Comparison of ENCODE assay signal across 30 mouse cellular contexts in the genomic region with DNA sequence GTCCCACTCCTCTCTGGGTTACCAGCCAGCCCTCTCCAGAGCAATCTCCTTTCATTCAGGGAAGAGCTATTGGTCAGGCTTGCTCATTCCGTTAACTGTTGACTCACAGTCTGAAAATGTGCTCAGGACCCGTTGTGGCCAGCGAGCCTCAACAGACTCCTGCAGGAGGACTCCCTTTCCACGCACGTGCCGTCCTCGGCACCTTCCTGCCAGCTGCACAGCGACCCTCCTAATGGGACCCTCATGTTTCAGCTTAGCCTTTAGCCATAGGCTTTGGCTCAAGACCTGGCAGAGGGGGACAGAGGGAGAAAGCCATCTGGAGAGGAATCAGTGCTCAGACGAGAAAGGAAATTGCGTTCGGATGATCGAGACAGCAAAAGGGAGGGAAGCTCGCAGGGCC. TPM values are rescaled to one million over a fixed set of nuclear protein-coding genes. Genes with fewer than 3 reads are reported as not detected.
DNase-seq lines count a peak whose midpoint lies in the region; ATAC-seq and TF ChIP-seq lines count a peak whose summit lies in the region.
"Had no signal": no experiment of that assay in that cellular context is flagged by ENCODE, and none has a peak within 500 bp of the region (broad histone marks: within the 10 kb centered on the region; RNA-seq: fewer than 3 reads in every experiment).

No protein-coding gene starts in this region.

- H3K36me3 ChIP-seq in hindbrain, embryonic 10.5 days = no peaks in the 10 kb centered on the region
- no peaks in the 10 kb centered on the region for H3K36me3 ChIP-seq in hindbrain, embryonic 13.5 days
- no peaks in the 10 kb centered on the region for H3K36me3 ChIP-seq in embryonic facial prominence, embryonic 10.5 days (replicated peaks)
- no peaks in the 10 kb centered on the region for H3K36me3 ChIP-seq in limb, embryonic 13.5 days
- no peaks in the 10 kb centered on the region for H3K36me3 ChIP-seq in stomach, postnatal 0 days (ENCODE audit: control insufficient read depth, insufficient read depth, low read length)
- H3K36me3 ChIP-seq: forebrain, embryonic 10.5 days; forebrain, embryonic 15.5 days; kidney, embryonic 15.5 days; liver, embryonic 13.5 days; neural tube, embryonic 15.5 days had no signal

- DNase-seq in hindbrain, embryonic 10.5 days (ENCODE audit: low spot score) = no peak
- no peak for DNase-seq in embryonic facial prominence, embryonic 10.5 days (ENCODE audit: low spot score)
- DNase-seq in stomach, postnatal 0 days (ENCODE audit: low spot score) = no peak
- no peak for DNase-seq in cerebellum, adult 9-11 months
- no peak for DNase-seq in kidney, postnatal 36 days
- no peak for DNase-seq in gastrocnemius, postnatal 4 days (ENCODE audit: low spot score in 2 of 2)
- DNase-seq: adrenal gland, postnatal 25 days; B cell, adult 2 months; cerebellum, adult 11-12 months; kidney, adult 18-20 months; kidney, postnatal 4 days; layer of hippocampus, postnatal 36 days; liver, embryonic 13.5 days; lung, adult 18-20 months; lung, postnatal 10 days; midbrain, embryonic 14.5 days; right cerebral cortex, postnatal 25 days; spleen, adult 18-20 months; thymus, adult 2 months; thymus, postnatal 36 days had no signal

- H3K4me2 ChIP-seq in hindbrain, embryonic 13.5 days = no peak overlapping the region
- no peak overlapping the region for H3K4me2 ChIP-seq in limb, embryonic 13.5 days (replicated peaks)
- no peak overlapping the region for H3K4me2 ChIP-seq in stomach, postnatal 0 days (replicated peaks; ENCODE audit: low read depth)
- H3K4me2 ChIP-seq: forebrain, embryonic 15.5 days; heart, embryonic 11.5 days; kidney, embryonic 15.5 days; liver, embryonic 13.5 days; neural tube, embryonic 15.5 days had no signal

- TF ChIP-seq EP300 in stomach, postnatal 0 days (optimal IDR thresholded peaks at IDR 0.05) = no peak

- peak overlapping the region; percentile 29; the same call in 1 of the 2 replicates for H3K27ac ChIP-seq in hindbrain, embryonic 10.5 days
- H3K27ac ChIP-seq in hindbrain, embryonic 13.5 days = no peak overlapping the region
- 0 out of 2 replicates have a peak overlapping the region, but pooled peaks have one; percentile 6 for H3K27ac ChIP-seq in embryonic facial prominence, embryonic 10.5 days (replicated peaks)
- 0 out of 2 replicates have a peak overlapping the region, but pooled peaks have one; percentile 22 for H3K27ac ChIP-seq in limb, embryonic 13.5 days
- peak overlapping the region; percentile 24; the same call in 1 of the 2 replicates for H3K27ac ChIP-seq in stomach, postnatal 0 days (replicated peaks)
- H3K27ac ChIP-seq: forebrain, embryonic 10.5 days; forebrain, embryonic 15.5 days; kidney, embryonic 15.5 days; liver, embryonic 13.5 days; macrophage; neural tube, embryonic 15.5 days had no signal

- H3K9ac ChIP-seq in hindbrain, embryonic 13.5 days = no peak overlapping the region
- no peak overlapping the region for H3K9ac ChIP-seq in limb, embryonic 13.5 days
- no peak overlapping the region for H3K9ac ChIP-seq in stomach, postnatal 0 days (ENCODE audit: low read length)
- H3K9ac ChIP-seq: forebrain, embryonic 15.5 days; kidney, embryonic 15.5 days; liver, embryonic 13.5 days; neural tube, embryonic 15.5 days had no signal

- no peak for TF ChIP-seq CTCF in stomach, postnatal 0 days (IDR thresholded peaks at IDR 0.05; ENCODE audit: low read depth)

- WGBS in hindbrain, embryonic 10.5 days = 75% methylated on average over 13 of the region's 13 CpGs
- WGBS in hindbrain, embryonic 13.5 days = 84% methylated on average over 13 of the region's 13 CpGs
- 68% methylated on average over 13 of the region's 13 CpGs for WGBS in embryonic facial prominence, embryonic 10.5 days
- WGBS in limb, embryonic 13.5 days = 36% methylated on average over 13 of the region's 13 CpGs
- 54% methylated on average over 13 of the region's 13 CpGs for WGBS in stomach, postnatal 0 days

- no peak overlapping the region for H3K4me3 ChIP-seq in hindbrain, embryonic 10.5 days
- no peak overlapping the region for H3K4me3 ChIP-seq in hindbrain, embryonic 13.5 days
- no peak overlapping the region for H3K4me3 ChIP-seq in embryonic facial prominence, embryonic 10.5 days
- H3K4me3 ChIP-seq in limb, embryonic 13.5 days = no peak overlapping the region
- no peak overlapping the region for H3K4me3 ChIP-seq in stomach, postnatal 0 days (ENCODE audit: low read depth, low read length)
- H3K4me3 ChIP-seq: forebrain, embryonic 10.5 days; forebrain, embryonic 15.5 days; kidney, embryonic 15.5 days; liver, embryonic 13.5 days; neural tube, embryonic 15.5 days had no signal

- no peaks in the 10 kb centered on the region for H3K9me3 ChIP-seq in hindbrain, embryonic 10.5 days
- no peaks in the 10 kb centered on the region for H3K9me3 ChIP-seq in hindbrain, embryonic 13.5 days
- H3K9me3 ChIP-seq in embryonic facial prominence, embryonic 10.5 days = no peaks in the 10 kb centered on the region
- H3K9me3 ChIP-seq in limb, embryonic 13.5 days = no peaks in the 10 kb centered on the region
- no peaks in the 10 kb centered on the region for H3K9me3 ChIP-seq in stomach, postnatal 0 days (ENCODE audit: control insufficient read depth, low read length)
- H3K9me3 ChIP-seq: forebrain, embryonic 10.5 days; forebrain, embryonic 15.5 days; kidney, embryonic 15.5 days; liver, embryonic 13.5 days; neural tube, embryonic 15.5 days had no signal

- no peaks in the 10 kb centered on the region for H3K27me3 ChIP-seq in hindbrain, embryonic 10.5 days (ENCODE audit: insufficient read depth, poor library complexity, severe bottlenecking)
- no peaks in the 10 kb centered on the region for H3K27me3 ChIP-seq in hindbrain, embryonic 13.5 days
- no peaks in the 10 kb centered on the region for H3K27me3 ChIP-seq in embryonic facial prominence, embryonic 10.5 days (replicated peaks; ENCODE audit: low read depth, poor library complexity, severe bottlenecking)
- no peaks in the 10 kb centered on the region for H3K27me3 ChIP-seq in limb, embryonic 13.5 days
- no peaks in the 10 kb centered on the region for H3K27me3 ChIP-seq in stomach, postnatal 0 days (ENCODE audit: control insufficient read depth, insufficient read depth, low read length)
- H3K27me3 ChIP-seq: forebrain, embryonic 15.5 days; kidney, embryonic 15.5 days; liver, embryonic 13.5 days; neural tube, embryonic 15.5 days had no signal

- H3K4me1 ChIP-seq in hindbrain, embryonic 10.5 days (replicated peaks) = peaks cover 15% of the 10 kb centered on the region
- H3K4me1 ChIP-seq in hindbrain, embryonic 13.5 days (replicated peaks) = no peaks in the 10 kb centered on the region
- H3K4me1 ChIP-seq in embryonic facial prominence, embryonic 10.5 days = peaks cover 28% of the 10 kb centered on the region
- peaks cover 33% of the 10 kb centered on the region for H3K4me1 ChIP-seq in limb, embryonic 13.5 days
- H3K4me1 ChIP-seq in stomach, postnatal 0 days (replicated peaks; ENCODE audit: control insufficient read depth, insufficient read depth) = 0 out of 2 replicates have a peak, but pooled peaks cover 2% of the 10 kb centered on the region
- H3K4me1 ChIP-seq: liver, embryonic 13.5 days; neural tube, embryonic 15.5 days had no signal

- ATAC-seq in hindbrain, embryonic 13.5 days (ENCODE audit: low FRiP score) = no peak
- no peak for ATAC-seq in limb, embryonic 13.5 days (ENCODE audit: low FRiP score, low read depth)
- ATAC-seq in stomach, postnatal 0 days (ENCODE audit: low FRiP score, low TSS enrichment) = peak; percentile 28; the same call in 1 of the 2 replicates
- ATAC-seq: forebrain, embryonic 15.5 days; hindbrain, embryonic 16.5 days had no signal

RNA-seq across cellular contexts. Expression of a gene that starts 43.3 kb away (rescaled TPM):
- 21.2 and 25.6 TPM in 2 replicates for polyA plus RNA-seq in hindbrain, embryonic 10.5 days (2016; fragmentation: Nextera tagmentation; extraction: Ambion mirVana)
- polyA plus RNA-seq in hindbrain, embryonic 13.5 days (2015; fragmentation: Nextera tagmentation; extraction: Ambion mirVana) = 15.4 and 16.3 TPM in 2 replicates
- 16.5 and 19.3 TPM in 2 replicates for polyA plus RNA-seq in embryonic facial prominence, embryonic 10.5 days (2016; fragmentation: Nextera tagmentation; extraction: Ambion mirVana)
- polyA plus RNA-seq in limb, embryonic 13.5 days (2015; fragmentation: Nextera tagmentation; extraction: Ambion mirVana) = 128 and 133 TPM in 2 replicates
- polyA plus RNA-seq in stomach, postnatal 0 days (2015; fragmentation: Nextera tagmentation; extraction: Ambion mirVana) = 68.7 and 69.2 TPM in 2 replicates
- 100 to 1,000 TPM; 479 to 480 TPM for total RNA-seq in gastrocnemius, postnatal 4 days (2021)
- total RNA-seq: granulocyte monocyte progenitor cell, adult 5-6 weeks had no signal
